Mouse (Mus musculus) erythroblast, embryonic 14.5 days (primary cell): ENCODE data around the gene Sgca.

ENCODE experiments used
- GATA1 ChIP-seq: IDR thresholded peaks from 2 replicates; pipeline ENCODE4 v1.6.1; 2012; ENCODE audit warnings: low read length, inconsistent platforms, mixed read lengths
- TAL1 ChIP-seq: IDR thresholded peaks from 3 replicates; pipeline ENCODE4 v1.6.1; 2012; ENCODE audit warnings: low read length, inconsistent platforms, mixed read lengths

GRCm38 (mm10) chr11:94913302-94914090, 62.6 kb downstream of the Sgca start:
- TF ChIP-seq GATA1 = no peak
- TF ChIP-seq TAL1 = no peak
